Mouse (Mus musculus): ENCODE results near the gene Zfp428.
A peak's percentile ranks its signal among the peaks of the same experiment; 100 is the strongest.
"Not testable (repeated sequence)": the region's sequence is repeated elsewhere in the genome, so short reads cannot be mapped to it uniquely, and the experiment has no call there.

Zfp428 gene

GRCm38 (mm10) chr7:24481474-24482207 lies 25.2 kb upstream of the Zfp428 start, which contains the start of gene Cadm4:
Gene Cadm4 (plus strand): TSS chr7:24482023.
- DNase-seq, result peak; percentile 83 to 89

GRCm38 (mm10) chr7:24482208-24483020 lies 24.4 kb upstream of the Zfp428 start:
- DNase-seq, result no peak

- DNase-seq, result not testable (repeated sequence)
Measured at GRCm38 (mm10) chr7:24483291-24483690, 23.5 kb upstream of the Zfp428 start.

GRCm38 (mm10) chr7:24485481-24485880 lies 21.3 kb upstream of the Zfp428 start:
- no peak for DNase-seq

- DNase-seq, result no peak
Measured at GRCm38 (mm10) chr7:24486654-24487130, 20.1 kb upstream of the Zfp428 start.

- no peak for DNase-seq
Measured at GRCm38 (mm10) chr7:24487403-24487802, 19.4 kb upstream of the Zfp428 start.

GRCm38 (mm10) chr7:24488303-24488702 lies 18.5 kb upstream of the Zfp428 start:
- DNase-seq, result no peak

- peak; percentile 32 to 63 for DNase-seq
Measured at GRCm38 (mm10) chr7:24499856-24500577, 6.8 kb upstream of the Zfp428 start.

GRCm38 (mm10) chr7:24500929-24501328 lies 5.9 kb upstream of the Zfp428 start:
- peak in 1 of 2 experiments; percentile 45 for DNase-seq

- peak in 1 of 2 experiments; percentile 37 for DNase-seq
Measured at GRCm38 (mm10) chr7:24501492-24501891, 5.3 kb upstream of the Zfp428 start.

- DNase-seq, result no peak
Measured at GRCm38 (mm10) chr7:24504004-24504403, 2.8 kb upstream of the Zfp428 start.

GRCm38 (mm10) chr7:24504868-24505267 lies 1.9 kb upstream of the Zfp428 start:
- DNase-seq, result no peak

- peak in 1 of 2 experiments; percentile 38 for DNase-seq
Measured at GRCm38 (mm10) chr7:24505447-24506064, 1.2 kb upstream of the Zfp428 start.

GRCm38 (mm10) chr7:24506065-24506459 lies 744 bp upstream of the Zfp428 start:
- DNase-seq, result peak; percentile 53 to 63

- peak; percentile 70 to 72 for DNase-seq
Measured at GRCm38 (mm10) chr7:24506476-24506837, 349 bp upstream of the Zfp428 start.

GRCm38 (mm10) chr7:24507726-24508114 lies 914 bp downstream of the Zfp428 start:
- no peak for DNase-seq

- no peak for DNase-seq
Measured at GRCm38 (mm10) chr7:24512355-24512754, 5.5 kb downstream of the Zfp428 start, which contains the start of gene AC161166.1. Gene AC161166.1 (minus strand): TSS chr7:24512455.

GRCm38 (mm10) chr7:24516319-24516718 lies 9.5 kb downstream of the Zfp428 start:
- peak in 1 of 2 experiments; percentile 44 for DNase-seq

- no peak for DNase-seq
Measured at GRCm38 (mm10) chr7:24517077-24517476, 10.3 kb downstream of the Zfp428 start.

- no peak for DNase-seq
Measured at GRCm38 (mm10) chr7:24517654-24518053, 10.8 kb downstream of the Zfp428 start.

GRCm38 (mm10) chr7:24519130-24519529 lies 12.3 kb downstream of the Zfp428 start:
- DNase-seq, result no peak

GRCm38 (mm10) chr7:24520054-24520453 lies 13.2 kb downstream of the Zfp428 start:
- DNase-seq, result not testable (repeated sequence)
